Mouse (Mus musculus) midbrain, embryonic 11.5 days (tissue): ENCODE measurements around the gene Ubac2. TPM values are rescaled to one million over a fixed set of nuclear protein-coding genes. Genes with fewer than 3 reads are reported as not detected.

ENCODE experiments used
- ATAC-seq: fragments of 200-750 bp; cut with Nextera tagmentation; 2 replicates; pipeline ENCODE4 v1.8.0; 2017; ENCODE audit warnings: moderate TSS enrichment, moderate library complexity; ENCODE audit not compliant: low FRiP score
- DNase-seq: peaks from one replicate; pipeline ENCODE4 v3.0.0; 2015; ENCODE audit warnings: low spot score; ENCODE audit errors: missing footprints
- H3K27ac ChIP-seq: fragments of 300-500 bp; sonication (generic); 2 replicates; pipeline ENCODE4 v1.5.1; 2014; ENCODE audit warnings: low read depth, low read length
- H3K27me3 ChIP-seq: fragments of 300-500 bp; sonication (generic); 2 replicates; pipeline ENCODE4 v1.6.1; 2014; ENCODE audit warnings: mild to moderate bottlenecking, low read length, moderate library complexity, mixed read lengths; ENCODE audit not compliant: control insufficient read depth, insufficient read depth
- H3K36me3 ChIP-seq: fragments of 300-500 bp; sonication (generic); 2 replicates; pipeline ENCODE4 v1.6.1; 2014; ENCODE audit warnings: mild to moderate bottlenecking, low read length, moderate library complexity, mixed read lengths; ENCODE audit not compliant: control insufficient read depth, insufficient read depth
- H3K4me1 ChIP-seq: fragments of 300-500 bp; sonication (generic); 2 replicates; pipeline ENCODE4 v1.6.1; 2014; ENCODE audit warnings: low read length; ENCODE audit not compliant: control insufficient read depth, insufficient read depth
- H3K4me2 ChIP-seq: fragments of 300-500 bp; sonication (generic); 2 replicates; pipeline ENCODE4 v1.6.1; 2014; ENCODE audit warnings: mild to moderate bottlenecking, moderate library complexity
- H3K4me3 ChIP-seq: fragments of 300-500 bp; sonication (generic); 2 replicates; pipeline ENCODE4 v1.5.1; 2014; ENCODE audit warnings: low read depth, low read length
- H3K9ac ChIP-seq: fragments of 300-500 bp; sonication (generic); 2 replicates; pipeline ENCODE4 v1.6.1; 2014; ENCODE audit warnings: low read length
- H3K9me3 ChIP-seq: fragments of 300-500 bp; sonication (generic); 2 replicates; pipeline ENCODE4 v1.6.1; 2016; ENCODE audit warnings: low read length; ENCODE audit not compliant: control insufficient read depth
- WGBS: fragments of 180-500 bp; shearing (Covaris S2); extraction: QIAGEN DNeasy Blood & Tissue Kit; methylation state at CpG from one replicate; pipeline ENCODE4 v1.1.7; 2014; 5-methylcytosine and 5-hydroxymethylcytosine counted together
- polyA plus RNA-seq: library from polyadenylated mRNA; unstranded; fragments of >200 nt; fragmentation: Nextera tagmentation; extraction: Ambion mirVana; gene quantifications from 2 replicates; pipeline ENCODE4 v1.2.1, GENCODE M21; 2014

Gene Ubac2
- polyA plus RNA-seq, 1 experiment from 2014 or later, result 64.0 TPM

DNA sequence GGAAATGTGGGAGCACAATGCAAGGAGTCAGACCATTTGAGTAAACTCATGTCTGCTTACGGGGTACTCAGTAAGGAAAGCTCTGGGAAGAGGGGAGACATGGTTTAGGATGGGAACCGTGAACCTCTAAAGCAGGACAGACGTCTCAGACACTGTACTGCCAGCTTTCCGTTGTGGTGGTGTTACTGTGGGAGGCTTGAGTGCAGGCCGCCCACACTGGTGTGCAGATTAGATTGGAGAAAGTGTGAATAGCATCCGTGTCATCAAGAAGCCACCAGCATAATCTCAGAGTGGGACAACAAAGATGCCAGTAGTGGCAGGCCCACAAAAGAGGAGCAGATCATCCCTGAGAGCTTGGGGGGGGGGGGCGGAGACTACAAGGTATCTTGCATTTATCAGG, 123.8 kb downstream of the Ubac2 start:
- Histone ChIP-seq H3K27ac (no peak overlapping the region), H3K27me3 (no peaks in the 10 kb centered on the region), H3K36me3 (no peaks in the 10 kb centered on the region), H3K9ac (no peak overlapping the region), H3K4me3 (no peak overlapping the region), H3K4me2 (no peak overlapping the region), H3K9me3 (no peaks in the 10 kb centered on the region), H3K4me1 (no peaks in the 10 kb centered on the region)
- 91% methylated on average over 7 of the region's 7 CpGs for WGBS
- ATAC-seq (no peak), DNase-seq (peak; percentile 19)

- H3K27me3 ChIP-seq, result no peaks in the 10 kb centered on the region
- no peaks in the 10 kb centered on the region for H3K4me1 ChIP-seq
- H3K27ac ChIP-seq, result no peak overlapping the region
- H3K9ac ChIP-seq, result no peak overlapping the region
- no peak overlapping the region for H3K4me2 ChIP-seq
- peak; percentile 68 for DNase-seq
- ATAC-seq, result no peak
- no peak overlapping the region for H3K4me3 ChIP-seq
- H3K36me3 ChIP-seq, result no peaks in the 10 kb centered on the region
- H3K9me3 ChIP-seq, result no peaks in the 10 kb centered on the region
Measured at GRCm38 (mm10) chr14:122003812-122004211, 125.4 kb downstream of the Ubac2 start.

DNA sequence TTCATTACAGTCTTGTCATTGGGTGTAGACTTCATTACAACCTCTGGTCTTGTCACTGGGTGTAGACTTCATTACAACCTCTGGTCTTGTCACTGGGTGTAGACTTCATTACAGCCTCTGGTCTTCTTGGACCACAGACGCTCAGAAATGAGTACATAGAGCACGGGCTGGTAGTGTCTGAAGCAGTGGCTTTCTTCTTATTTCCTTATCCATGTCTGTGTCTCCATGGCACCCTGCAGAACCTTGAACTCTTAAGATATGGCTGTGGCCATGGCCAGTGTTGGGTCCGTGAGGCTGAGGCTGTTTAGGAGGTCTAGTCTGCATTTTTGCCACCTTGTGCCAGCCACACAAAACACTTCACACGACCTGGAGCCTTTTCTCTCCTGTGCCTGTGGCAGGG, 129.8 kb downstream of the Ubac2 start:
- no peaks in the 10 kb centered on the region for H3K9me3 ChIP-seq
- H3K27ac ChIP-seq, result no peak overlapping the region
- no peak for ATAC-seq
- 90% methylated on average over 4 of the region's 4 CpGs for WGBS
- H3K4me3 ChIP-seq, result no peak overlapping the region
- no peaks in the 10 kb centered on the region for H3K4me1 ChIP-seq
- no peak for DNase-seq
- no peak overlapping the region for H3K9ac ChIP-seq
- no peaks in the 10 kb centered on the region for H3K36me3 ChIP-seq
- no peak overlapping the region for H3K4me2 ChIP-seq
- H3K27me3 ChIP-seq, result no peaks in the 10 kb centered on the region

- Histone ChIP-seq H3K4me3 (no peak overlapping the region), H3K9ac (no peak overlapping the region), H3K4me2 (no peak overlapping the region), H3K36me3 (no peaks in the 10 kb centered on the region), H3K27me3 (no peaks in the 10 kb centered on the region), H3K27ac (no peak overlapping the region), H3K4me1 (no peaks in the 10 kb centered on the region), H3K9me3 (no peaks in the 10 kb centered on the region)
- WGBS, result 95% methylated on average over 13 of the region's 13 CpGs
- DNase-seq (peak; percentile 44), ATAC-seq (no peak)
Measured at GRCm38 (mm10) chr14:122009502-122009901, 131.1 kb downstream of the Ubac2 start.

- no peaks in the 10 kb centered on the region for H3K9me3 ChIP-seq
- no peaks in the 10 kb centered on the region for H3K36me3 ChIP-seq
- no peaks in the 10 kb centered on the region for H3K27me3 ChIP-seq
- DNase-seq (peak; percentile 75), ATAC-seq (no peak)
- no peak overlapping the region for H3K9ac ChIP-seq
- no peak overlapping the region for H3K4me3 ChIP-seq
- H3K4me1 ChIP-seq, result no peaks in the 10 kb centered on the region
- WGBS, result 91% methylated on average over 7 of the region's 7 CpGs
- no peak overlapping the region for H3K4me2 ChIP-seq
- H3K27ac ChIP-seq, result no peak overlapping the region
Measured at GRCm38 (mm10) chr14:122010301-122010700, 131.9 kb downstream of the Ubac2 start.

- Histone ChIP-seq H3K27me3 (no peaks in the 10 kb centered on the region), H3K4me2 (no peak overlapping the region), H3K27ac (no peak overlapping the region), H3K4me1 (no peaks in the 10 kb centered on the region), H3K36me3 (no peaks in the 10 kb centered on the region), H3K4me3 (no peak overlapping the region), H3K9ac (no peak overlapping the region), H3K9me3 (no peaks in the 10 kb centered on the region)
- WGBS, result 93% methylated on average over 8 of the region's 8 CpGs
- ATAC-seq (no peak), DNase-seq (peak; percentile 12)
Measured at GRCm38 (mm10) chr14:122011768-122012167, 133.3 kb downstream of the Ubac2 start.

DNA sequence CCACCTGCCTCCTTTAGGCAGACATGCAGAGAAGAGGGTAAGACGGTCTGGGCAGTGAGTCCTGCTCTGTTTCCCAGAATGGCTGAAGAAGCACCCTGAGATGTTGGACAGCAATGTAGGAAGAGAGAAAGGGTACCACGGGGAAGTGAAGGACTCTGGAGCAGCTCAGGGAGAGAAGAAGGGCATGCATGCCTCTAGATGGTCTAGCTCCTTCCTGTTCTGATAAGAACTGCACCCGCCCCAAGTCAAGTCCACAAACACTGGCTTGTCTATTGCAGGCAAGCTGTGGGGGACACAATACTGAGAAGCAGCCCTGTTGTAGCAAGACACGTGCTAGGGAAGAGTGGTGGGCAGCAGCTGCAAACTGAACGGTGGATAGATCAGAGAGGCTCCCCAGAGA, 133.8 kb downstream of the Ubac2 start:
- Histone ChIP-seq H3K9me3 (no peaks in the 10 kb centered on the region), H3K27ac (no peak overlapping the region), H3K4me1 (no peaks in the 10 kb centered on the region), H3K27me3 (no peaks in the 10 kb centered on the region), H3K36me3 (no peaks in the 10 kb centered on the region), H3K4me2 (no peak overlapping the region), H3K9ac (no peak overlapping the region), H3K4me3 (no peak overlapping the region)
- WGBS, result 84% methylated on average over 5 of the region's 5 CpGs
- ATAC-seq (no peak), DNase-seq (peak; percentile 37)

GRCm38 (mm10) chr14:122012814-122013213, 134.4 kb downstream of the Ubac2 start:
- no peak overlapping the region for H3K9ac ChIP-seq
- no peak overlapping the region for H3K27ac ChIP-seq
- no peaks in the 10 kb centered on the region for H3K36me3 ChIP-seq
- 79% methylated on average over 13 of the region's 13 CpGs for WGBS
- H3K27me3 ChIP-seq, result no peaks in the 10 kb centered on the region
- DNase-seq (peak; percentile 57), ATAC-seq (no peak)
- no peak overlapping the region for H3K4me3 ChIP-seq
- H3K9me3 ChIP-seq, result no peaks in the 10 kb centered on the region
- no peaks in the 10 kb centered on the region for H3K4me1 ChIP-seq
- H3K4me2 ChIP-seq, result no peak overlapping the region

- Histone ChIP-seq H3K36me3 (no peaks in the 10 kb centered on the region), H3K9ac (no peak overlapping the region), H3K4me2 (no peak overlapping the region), H3K27ac (no peak overlapping the region), H3K4me1 (no peaks in the 10 kb centered on the region), H3K9me3 (no peaks in the 10 kb centered on the region), H3K27me3 (no peaks in the 10 kb centered on the region), H3K4me3 (no peak overlapping the region)
- WGBS, result 83% methylated on average over 14 of the region's 14 CpGs
- ATAC-seq, result peak; percentile 38; the same call in 1 of the 2 replicates
- peak; percentile 69 for DNase-seq
Measured at GRCm38 (mm10) chr14:122013417-122013951, 135.1 kb downstream of the Ubac2 start.

- H3K27me3 ChIP-seq, result no peaks in the 10 kb centered on the region
- WGBS, result 87% methylated on average over 2 of the region's 2 CpGs
- H3K9ac ChIP-seq, result no peak overlapping the region
- no peak overlapping the region for H3K27ac ChIP-seq
- no peak for ATAC-seq
- H3K36me3 ChIP-seq, result no peaks in the 10 kb centered on the region
- H3K4me3 ChIP-seq, result no peak overlapping the region
- H3K4me2 ChIP-seq, result no peak overlapping the region
- no peak for DNase-seq
- H3K4me1 ChIP-seq, result no peaks in the 10 kb centered on the region
- no peaks in the 10 kb centered on the region for H3K9me3 ChIP-seq
Measured at GRCm38 (mm10) chr14:122017958-122018357, 139.5 kb downstream of the Ubac2 start.
